12 mouse cellular contexts compared by ENCODE assay signal in the genomic region with DNA sequence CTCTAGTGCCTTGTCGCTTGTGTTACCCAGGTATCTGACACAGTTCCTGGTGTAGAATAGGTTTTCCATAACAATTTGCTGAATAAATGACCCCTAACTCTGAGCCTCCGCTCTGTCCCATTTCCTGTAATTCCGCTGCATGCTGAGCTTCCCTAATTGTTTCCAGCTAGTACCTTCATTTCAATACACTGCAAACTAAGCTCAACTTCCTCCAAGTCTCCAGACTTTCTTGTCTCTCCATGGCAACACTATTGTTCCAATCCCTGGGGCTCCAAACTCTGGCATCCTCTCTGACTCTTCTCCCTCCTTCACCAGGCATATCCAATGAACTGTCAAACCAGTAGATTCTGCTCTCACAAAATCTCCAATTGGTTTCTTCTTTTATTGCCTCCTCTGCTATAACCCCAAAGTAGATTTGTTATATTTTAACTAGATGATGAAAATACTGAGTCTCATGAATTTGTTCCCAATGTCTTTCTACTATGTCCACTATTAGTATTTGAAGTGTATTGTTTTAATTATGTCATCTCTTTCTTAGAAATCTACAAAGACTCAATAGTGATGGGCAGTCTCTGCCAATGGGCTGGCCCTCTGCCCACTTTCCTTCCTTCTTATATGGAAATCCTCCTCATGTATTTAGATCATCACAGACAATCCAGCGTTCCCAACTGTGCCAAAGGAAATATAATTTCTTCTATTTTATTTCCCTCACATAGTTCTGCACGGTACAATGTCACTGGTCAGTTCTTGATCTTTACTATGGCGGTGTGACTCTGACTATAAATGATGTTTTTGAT.
DNase-seq lines count a peak whose midpoint lies in the region; ATAC-seq and TF ChIP-seq lines count a peak whose summit lies in the region.
"Had no signal": no experiment of that assay in that cellular context is flagged by ENCODE, and none has a peak within 500 bp of the region (broad histone marks: within the 10 kb centered on the region; RNA-seq: fewer than 3 reads in every experiment).

No protein-coding gene starts in this region.

- H3K4me3 ChIP-seq in forebrain, embryonic 14.5 days (ENCODE audit: low read depth, low read length), result no peak overlapping the region
- H3K4me3 ChIP-seq in forebrain, embryonic 15.5 days, result no peak overlapping the region
- no peak overlapping the region for H3K4me3 ChIP-seq in neural tube, embryonic 13.5 days
- H3K4me3 ChIP-seq in midbrain, embryonic 14.5 days (replicated peaks; ENCODE audit: low read depth, low read length), result no peak overlapping the region
- H3K4me3 ChIP-seq: forebrain, embryonic 10.5 days; limb, embryonic 15.5 days had no signal

- peak; percentile 23 for DNase-seq in forebrain, embryonic 14.5 days (ENCODE audit: low spot score)
- no peak for DNase-seq in neural tube, embryonic 10.5 days (ENCODE audit: extremely low spot score, low spot score)
- DNase-seq in brain, embryonic 14.5 days (ENCODE audit: low read depth), result peak; percentile 58
- DNase-seq in midbrain, embryonic 14.5 days, result peak; percentile 28
- DNase-seq in frontal cortex, postnatal 14 days (ENCODE audit: low spot score in 2 of 2), result no peak
- no peak for DNase-seq in frontal cortex, postnatal 25 days (ENCODE audit: low spot score in 2 of 2)
- DNase-seq: adrenal gland, adult 8-10 months had no signal

- H3K9me3 ChIP-seq in forebrain, embryonic 14.5 days (replicated peaks; ENCODE audit: control insufficient read depth, low read length), result no peaks in the 10 kb centered on the region
- H3K9me3 ChIP-seq in forebrain, embryonic 15.5 days, result no peaks in the 10 kb centered on the region
- no peaks in the 10 kb centered on the region for H3K9me3 ChIP-seq in neural tube, embryonic 13.5 days
- H3K9me3 ChIP-seq in midbrain, embryonic 14.5 days (ENCODE audit: control insufficient read depth, low read length), result no peaks in the 10 kb centered on the region
- H3K9me3 ChIP-seq: forebrain, embryonic 10.5 days; limb, embryonic 15.5 days had no signal

- H3K4me1 ChIP-seq in forebrain, embryonic 14.5 days (ENCODE audit: control insufficient read depth, insufficient read depth, low read length), result 0 out of 2 replicates have a peak, but pooled peaks cover 2% of the 10 kb centered on the region
- H3K4me1 ChIP-seq in forebrain, embryonic 15.5 days, result 0 out of 2 replicates have a peak, but pooled peaks cover 5% of the 10 kb centered on the region
- 0 out of 2 replicates have a peak, but pooled peaks cover 3% of the 10 kb centered on the region for H3K4me1 ChIP-seq in neural tube, embryonic 13.5 days (replicated peaks)
- H3K4me1 ChIP-seq in midbrain, embryonic 14.5 days (ENCODE audit: control insufficient read depth, insufficient read depth, low read length), result no peaks in the 10 kb centered on the region
- H3K4me1 ChIP-seq: limb, embryonic 15.5 days had no signal

- TF ChIP-seq CTCF in brain, embryonic 14.5 days (IDR thresholded peaks at IDR 0.05; ENCODE audit: borderline replicate concordance, extremely low read depth, insufficient read depth, insufficient read length), result no peak

- TF ChIP-seq POLR2A in brain, embryonic 14.5 days (IDR thresholded peaks at IDR 0.05; ENCODE audit: borderline replicate concordance, extremely low read depth, insufficient read depth, insufficient read length, poor library complexity, severe bottlenecking), result no peak

- no peaks in the 10 kb centered on the region for H3K36me3 ChIP-seq in forebrain, embryonic 14.5 days (ENCODE audit: control insufficient read depth, insufficient read depth, low read length)
- H3K36me3 ChIP-seq in forebrain, embryonic 15.5 days, result no peaks in the 10 kb centered on the region
- no peaks in the 10 kb centered on the region for H3K36me3 ChIP-seq in neural tube, embryonic 13.5 days
- no peaks in the 10 kb centered on the region for H3K36me3 ChIP-seq in midbrain, embryonic 14.5 days (ENCODE audit: control insufficient read depth, insufficient read depth, low read length)
- H3K36me3 ChIP-seq: forebrain, embryonic 10.5 days; limb, embryonic 15.5 days had no signal

- no peak for ATAC-seq in forebrain, embryonic 14.5 days
- ATAC-seq in forebrain, embryonic 15.5 days (replicated peaks), result no peak
- peak; percentile 53; the same call in 1 of the 2 replicates for ATAC-seq in neural tube, embryonic 13.5 days (ENCODE audit: low read depth)
- ATAC-seq in midbrain, embryonic 14.5 days (ENCODE audit: low FRiP score, low TSS enrichment), result no peak; the same call in 1 of the 2 replicates

- no peak overlapping the region for H3K9ac ChIP-seq in forebrain, embryonic 14.5 days (ENCODE audit: low read length)
- H3K9ac ChIP-seq in forebrain, embryonic 15.5 days (replicated peaks), result no peak overlapping the region
- no peak overlapping the region for H3K9ac ChIP-seq in neural tube, embryonic 13.5 days
- H3K9ac ChIP-seq in midbrain, embryonic 14.5 days (replicated peaks; ENCODE audit: low read length), result no peak overlapping the region
- H3K9ac ChIP-seq: limb, embryonic 15.5 days had no signal

- no peak overlapping the region for H3K27ac ChIP-seq in forebrain, embryonic 14.5 days (ENCODE audit: low read depth, low read length)
- H3K27ac ChIP-seq in forebrain, embryonic 15.5 days (replicated peaks), result no peak overlapping the region
- no peak overlapping the region for H3K27ac ChIP-seq in neural tube, embryonic 13.5 days (replicated peaks)
- no peak overlapping the region for H3K27ac ChIP-seq in midbrain, embryonic 14.5 days (replicated peaks; ENCODE audit: low read depth, low read length)
- H3K27ac ChIP-seq: forebrain, embryonic 10.5 days; kidney, postnatal 0 days; limb, embryonic 15.5 days had no signal

- no peak overlapping the region for H3K4me2 ChIP-seq in forebrain, embryonic 14.5 days (ENCODE audit: low read length)
- H3K4me2 ChIP-seq in forebrain, embryonic 15.5 days (replicated peaks), result no peak overlapping the region
- no peak overlapping the region for H3K4me2 ChIP-seq in neural tube, embryonic 13.5 days
- H3K4me2 ChIP-seq in midbrain, embryonic 14.5 days (ENCODE audit: low read length), result no peak overlapping the region
- H3K4me2 ChIP-seq: limb, embryonic 15.5 days had no signal

- WGBS in forebrain, embryonic 14.5 days, result 54% methylated on average over 6 of the region's 6 CpGs
- 50% methylated on average over 6 of the region's 6 CpGs for WGBS in forebrain, embryonic 15.5 days
- 67% methylated on average over 6 of the region's 6 CpGs for WGBS in neural tube, embryonic 13.5 days
- WGBS in midbrain, embryonic 14.5 days, result 47% methylated on average over 6 of the region's 6 CpGs

- H3K27me3 ChIP-seq in forebrain, embryonic 14.5 days (replicated peaks; ENCODE audit: control insufficient read depth, insufficient read depth, low read length), result no peaks in the 10 kb centered on the region
- no peaks in the 10 kb centered on the region for H3K27me3 ChIP-seq in forebrain, embryonic 15.5 days
- no peaks in the 10 kb centered on the region for H3K27me3 ChIP-seq in neural tube, embryonic 13.5 days
- no peaks in the 10 kb centered on the region for H3K27me3 ChIP-seq in midbrain, embryonic 14.5 days (ENCODE audit: control insufficient read depth, insufficient read depth, low read length)
- H3K27me3 ChIP-seq: limb, embryonic 15.5 days had no signal

Comparison
In these comparisons a context has a peak if more than half of its experiments do, and no peak if none do; other contexts are left out.
1. DNase-seq: peak in forebrain, embryonic 14.5 days (single experiment), brain, embryonic 14.5 days (single experiment) and midbrain, embryonic 14.5 days (single experiment); none in neural tube, embryonic 10.5 days (single experiment), frontal cortex, postnatal 14 days (0 of 2) and frontal cortex, postnatal 25 days (0 of 2).